Mouse (Mus musculus) spleen, postnatal 10 days (tissue): ENCODE data around the gene 5730409E04Rik.
A peak's percentile ranks its signal among the peaks of the same experiment; 100 is the strongest.

Source experiments
- DNase-seq, 2 experiments: peaks; one replicate each; pipeline ENCODE4 v3.0.0; 2021 to 2022; ENCODE audit warnings: low spot score in 2 of 2

5730409E04Rik gene

GRCm38 (mm10) chr4:126609606-126610181 is at the start of gene 5730409E04Rik:
Gene 5730409E04Rik (plus strand): TSS chr4:126609818.
- peak; percentile 18 to 55 for DNase-seq

GRCm38 (mm10) chr4:126563798-126564197 is 45.8 kb upstream of the 5730409E04Rik start:
- no peak for DNase-seq

GRCm38 (mm10) chr4:126567243-126567642 is 42.4 kb upstream of the 5730409E04Rik start:
- no peak for DNase-seq

GRCm38 (mm10) chr4:126569783-126570182 is 39.8 kb upstream of the 5730409E04Rik start:
- no peak for DNase-seq

GRCm38 (mm10) chr4:126576281-126576680 is 33.3 kb upstream of the 5730409E04Rik start:
- no peak for DNase-seq

- no peak for DNase-seq
These were observed 31.7 kb upstream of the 5730409E04Rik start for GRCm38 (mm10) chr4:126577920-126578319.

GRCm38 (mm10) chr4:126579077-126579476 is 30.5 kb upstream of the 5730409E04Rik start:
- no peak for DNase-seq

GRCm38 (mm10) chr4:126585739-126586138 is 23.9 kb upstream of the 5730409E04Rik start:
- DNase-seq: no peak

- DNase-seq: no peak
These were observed 17.6 kb upstream of the 5730409E04Rik start for GRCm38 (mm10) chr4:126592039-126592438.

GRCm38 (mm10) chr4:126599971-126600754 is 9.5 kb upstream of the 5730409E04Rik start:
- peak; percentile 27 to 67 for DNase-seq

- no peak for DNase-seq
These were observed 7.8 kb upstream of the 5730409E04Rik start for GRCm38 (mm10) chr4:126601597-126602444.

GRCm38 (mm10) chr4:126602445-126602762 is 7.2 kb upstream of the 5730409E04Rik start:
- no peak for DNase-seq

GRCm38 (mm10) chr4:126604141-126604540 is 5.5 kb upstream of the 5730409E04Rik start:
- DNase-seq: no peak

GRCm38 (mm10) chr4:126605751-126606150 is 3.9 kb upstream of the 5730409E04Rik start:
- DNase-seq: no peak

- DNase-seq: no peak
These were observed 2.4 kb downstream of the 5730409E04Rik start for GRCm38 (mm10) chr4:126611991-126612390.

GRCm38 (mm10) chr4:126616312-126616711 is 6.7 kb downstream of the 5730409E04Rik start:
- no peak for DNase-seq

GRCm38 (mm10) chr4:126619691-126620330 is 10.2 kb downstream of the 5730409E04Rik start:
- no peak for DNase-seq

GRCm38 (mm10) chr4:126620349-126620874 is 10.8 kb downstream of the 5730409E04Rik start:
- no peak for DNase-seq

- no peak for DNase-seq
These were observed 17.5 kb downstream of the 5730409E04Rik start for GRCm38 (mm10) chr4:126627021-126627681.

GRCm38 (mm10) chr4:126631922-126632321 is 22.3 kb downstream of the 5730409E04Rik start:
- DNase-seq: no peak

- no peak for DNase-seq
These were observed 23.1 kb downstream of the 5730409E04Rik start for GRCm38 (mm10) chr4:126632668-126633067.
